Mouse (Mus musculus) cerebellum, adult 8-10 months (tissue): ENCODE data around the gene Kbtbd4.
"Not testable (repeated sequence)": the region's sequence is repeated elsewhere in the genome, so short reads cannot be mapped to it uniquely, and the experiment has no call there.

ENCODE experiments used
- DNase-seq: peaks from one replicate; pipeline ENCODE4 v3.0.0; 2022

The Kbtbd4 gene

GRCm38 (mm10) chr2:90904076-90904855, at the start of gene Kbtbd4, which contains the start of gene Ndufs3:
Gene Kbtbd4 (plus strand): TSS chr2:90904740.
Gene Ndufs3 (minus strand): TSS chr2:90904827.
- DNase-seq: peak; percentile 89

GRCm38 (mm10) chr2:90861486-90861885, 43.1 kb upstream of the Kbtbd4 start:
- no peak for DNase-seq

GRCm38 (mm10) chr2:90864184-90864583, 40.4 kb upstream of the Kbtbd4 start:
- DNase-seq: no peak

GRCm38 (mm10) chr2:90866524-90866923, 38.0 kb upstream of the Kbtbd4 start:
- peak; percentile 85 for DNase-seq

GRCm38 (mm10) chr2:90870136-90870601, 34.4 kb upstream of the Kbtbd4 start:
- no peak for DNase-seq

- no peak for DNase-seq
Measured at GRCm38 (mm10) chr2:90871180-90871961, 33.2 kb upstream of the Kbtbd4 start.

GRCm38 (mm10) chr2:90874025-90874424, 30.5 kb upstream of the Kbtbd4 start:
- DNase-seq: no peak

- DNase-seq: no peak
Measured at GRCm38 (mm10) chr2:90875239-90875638, 29.3 kb upstream of the Kbtbd4 start.

- no peak for DNase-seq
Measured at GRCm38 (mm10) chr2:90877584-90878259, 26.8 kb upstream of the Kbtbd4 start.

- DNase-seq: no peak
Measured at GRCm38 (mm10) chr2:90879419-90879818, 25.1 kb upstream of the Kbtbd4 start.

- DNase-seq: no peak
Measured at GRCm38 (mm10) chr2:90880144-90880785, 24.3 kb upstream of the Kbtbd4 start.

GRCm38 (mm10) chr2:90881824-90882223, 22.7 kb upstream of the Kbtbd4 start:
- DNase-seq: no peak

- peak; percentile 70 for DNase-seq
Measured at GRCm38 (mm10) chr2:90885218-90886041, 19.1 kb upstream of the Kbtbd4 start, which contains the start of gene C1qtnf4. Gene C1qtnf4 (plus strand): TSS chr2:90885860.

- DNase-seq: no peak
Measured at GRCm38 (mm10) chr2:90886436-90886835, 18.1 kb upstream of the Kbtbd4 start.

- no peak for DNase-seq
Measured at GRCm38 (mm10) chr2:90887627-90888026, 16.9 kb upstream of the Kbtbd4 start.

GRCm38 (mm10) chr2:90889550-90890548, 14.7 kb upstream of the Kbtbd4 start:
- DNase-seq: peak; percentile 70

GRCm38 (mm10) chr2:90893673-90894298, 10.8 kb upstream of the Kbtbd4 start:
- DNase-seq: no peak

- DNase-seq: not testable (repeated sequence)
Measured at GRCm38 (mm10) chr2:90894299-90894677, 10.3 kb upstream of the Kbtbd4 start.

GRCm38 (mm10) chr2:90903398-90903797, 1.1 kb upstream of the Kbtbd4 start:
- DNase-seq: no peak

GRCm38 (mm10) chr2:90904856-90905224, 300 bp downstream of the Kbtbd4 start:
- DNase-seq: no peak
